Mouse (Mus musculus) MEL (cell line): ENCODE data around the gene Tas2r120.

Source experiments
- CTCF ChIP-seq, 3 experiments: IDR thresholded peaks in 2 of 3; conservative IDR thresholded peaks in 1 of 3; 2 replicates each; pipeline ENCODE4 v1.5.1; 2011 to 2012; ENCODE audit warnings: low read length in 3 of 3, low read depth in 2 of 3, mild to moderate bottlenecking in 2 of 3, improper control_type of control experiment in 1 of 3, inconsistent platforms in 1 of 3, mixed read lengths in 1 of 3, moderate library complexity in 1 of 3; ENCODE audit not compliant: control insufficient read depth in 1 of 3, insufficient read depth in 1 of 3, poor library complexity in 1 of 3, severe bottlenecking in 1 of 3
- E2F4 ChIP-seq: IDR thresholded peaks from 2 replicates; pipeline ENCODE4 v1.6.1; 2011; ENCODE audit warnings: low read depth, low read length, improper control_type of control experiment, borderline replicate concordance
- EP300 ChIP-seq, 2 experiments: IDR thresholded peaks; 2 replicates each; pipeline ENCODE4 v1.6.1; 2011; ENCODE audit warnings: improper control_type of control experiment in 2 of 2, low read length in 2 of 2, low read depth in 1 of 2, mild to moderate bottlenecking in 1 of 2
- ETS1 ChIP-seq: IDR thresholded peaks from 2 replicates; pipeline ENCODE4 v1.6.1; 2012; ENCODE audit warnings: low read depth, mild to moderate bottlenecking, inconsistent platforms, low read length, improper control_type of control experiment, moderate library complexity
- MAFK ChIP-seq: IDR thresholded peaks from 2 replicates; pipeline ENCODE4 v1.6.1; 2011; ENCODE audit warnings: low read depth, mild to moderate bottlenecking, low read length, improper control_type of control experiment, borderline replicate concordance
- MAX ChIP-seq: IDR thresholded peaks from 2 replicates; pipeline ENCODE4 v1.6.1; 2011; ENCODE audit warnings: low read length, improper control_type of control experiment
- MYC ChIP-seq: IDR thresholded peaks from 2 replicates; pipeline ENCODE4 v1.6.1; 2011; ENCODE audit warnings: low read depth, mild to moderate bottlenecking, low read length, improper control_type of control experiment, moderate library complexity
- POLR2A ChIP-seq, 2 experiments: IDR thresholded peaks; 2 replicates each; pipeline ENCODE4 v1.6.1; 2011 to 2012; ENCODE audit warnings: low read length in 2 of 2, mild to moderate bottlenecking in 2 of 2, control low read depth in 1 of 2, improper control_type of control experiment in 1 of 2, low read depth in 1 of 2, moderate library complexity in 1 of 2; ENCODE audit not compliant: control insufficient read depth in 1 of 2, insufficient read depth in 1 of 2, poor library complexity in 1 of 2
- POLR2AphosphoS5 ChIP-seq: IDR thresholded peaks from 2 replicates; pipeline ENCODE4 v1.6.1; 2012; ENCODE audit warnings: low read depth, borderline replicate concordance, mild to moderate bottlenecking, inconsistent platforms, low read length, moderate library complexity, mixed read lengths
- UBTF ChIP-seq: IDR thresholded peaks from 2 replicates; pipeline ENCODE4 v1.6.1; 2012; ENCODE audit warnings: low read depth, mild to moderate bottlenecking, inconsistent platforms, low read length, improper control_type of control experiment, moderate library complexity, borderline replicate concordance; ENCODE audit not compliant: insufficient read depth
- USF1 ChIP-seq: IDR thresholded peaks from 2 replicates; pipeline ENCODE4 v1.6.1; 2014; ENCODE audit warnings: low read depth, mild to moderate bottlenecking, inconsistent platforms, low read length, improper control_type of control experiment, moderate library complexity
- ZC3H11A ChIP-seq: IDR thresholded peaks from 2 replicates; pipeline ENCODE4 v1.6.1; 2012; ENCODE audit warnings: low read depth, mild to moderate bottlenecking, inconsistent platforms, low read length, improper control_type of control experiment

DNA sequence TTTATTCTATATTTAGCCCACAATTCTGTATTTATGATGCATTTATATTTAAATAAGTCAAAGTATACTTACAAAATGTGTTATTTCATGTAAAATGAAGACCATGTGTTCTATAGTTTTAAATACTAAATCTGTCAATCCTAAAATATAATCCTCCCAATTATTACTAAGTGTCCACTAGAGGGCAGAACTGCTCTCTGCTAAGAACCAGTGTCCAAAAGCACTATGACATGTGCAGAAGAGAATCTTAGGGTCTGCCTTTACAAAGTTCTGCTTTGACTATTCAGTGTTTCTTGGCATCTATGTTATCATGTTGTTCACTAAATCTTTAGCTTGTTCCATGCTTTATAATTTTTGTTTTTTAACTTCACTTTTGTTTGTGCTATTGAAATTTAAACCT is 7.4 kb upstream of the Tas2r120 start:
- TF ChIP-seq CTCF (IDR thresholded peaks at IDR 0.05 in 2 of 3, conservative IDR thresholded peaks at IDR 0.05 in 1 of 3; ENCODE audit: control insufficient read depth in 1 of 3, insufficient read depth in 1 of 3, low read depth in 2 of 3, low read length in 3 of 3, poor library complexity in 1 of 3, severe bottlenecking in 1 of 3), result no peak
- TF ChIP-seq POLR2A (IDR thresholded peaks at IDR 0.05; ENCODE audit: control insufficient read depth in 1 of 2, insufficient read depth in 1 of 2, low read depth in 1 of 2, low read length in 2 of 2, poor library complexity in 1 of 2), result no peak
- no peak for TF ChIP-seq ZC3H11A
- TF ChIP-seq MAX, result no peak
- TF ChIP-seq ETS1, result no peak
- TF ChIP-seq POLR2AphosphoS5, result no peak
- no peak for TF ChIP-seq UBTF
- no peak for TF ChIP-seq EP300 (IDR thresholded peaks at IDR 0.05; ENCODE audit: low read depth in 1 of 2, low read length in 2 of 2)
- no peak for TF ChIP-seq USF1
- no peak for TF ChIP-seq MYC
- no peak for TF ChIP-seq MAFK
- no peak for TF ChIP-seq E2F4
